Mouse (Mus musculus): ENCODE measurements around the gene Gpi1. TPM values are rescaled to one million over a fixed set of nuclear protein-coding genes. Genes with fewer than 3 reads are reported as not detected.

The Gpi1 gene
- polyA plus RNA-seq, 1 experiment from 2014 or later, result 199 TPM

DNA sequence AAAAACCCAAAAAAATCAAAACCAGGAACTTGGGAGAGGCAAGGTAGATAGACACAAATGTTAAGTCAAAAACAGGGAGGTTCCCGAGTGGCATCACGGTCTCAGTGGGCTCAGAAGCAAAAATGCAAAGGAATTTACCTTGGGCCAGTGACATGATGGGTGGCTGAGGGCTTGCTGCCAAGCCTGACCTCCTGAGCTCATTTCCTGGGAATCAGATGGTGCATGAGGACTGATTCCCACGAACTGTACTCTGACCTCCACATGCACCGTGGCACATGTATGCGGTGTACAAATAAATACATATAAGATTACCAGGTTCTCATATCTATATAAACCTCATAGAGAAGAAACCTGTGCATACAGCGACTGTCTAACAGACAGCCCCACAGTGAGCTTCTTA is 5.8 kb downstream of the Gpi1 start:
- WGBS, result 97% methylated on average over 6 of the region's 6 CpGs
- ATAC-seq, result no peak
- Histone ChIP-seq H3K9ac (ENCODE audit: low read length) (no peak overlapping the region), H3K27me3 (replicated peaks; ENCODE audit: control insufficient read depth, insufficient read depth, low read length) (no peaks in the 10 kb centered on the region), H3K9me3 (replicated peaks; ENCODE audit: control insufficient read depth, low read length) (no peaks in the 10 kb centered on the region), H3K4me1 (ENCODE audit: control insufficient read depth, insufficient read depth, low read length) (peaks cover 7% of the 10 kb centered on the region; the same call in 1 of the 2 replicates), H3K36me3 (ENCODE audit: control insufficient read depth, insufficient read depth, low read length) (peaks cover 68% of the 10 kb centered on the region), H3K4me3 (ENCODE audit: low read depth, low read length) (no peak overlapping the region), H3K4me2 (ENCODE audit: low read length) (no peak overlapping the region), H3K27ac (ENCODE audit: low read depth, low read length) (no peak overlapping the region)
- no peak for DNase-seq (ENCODE audit: low spot score)

DNA sequence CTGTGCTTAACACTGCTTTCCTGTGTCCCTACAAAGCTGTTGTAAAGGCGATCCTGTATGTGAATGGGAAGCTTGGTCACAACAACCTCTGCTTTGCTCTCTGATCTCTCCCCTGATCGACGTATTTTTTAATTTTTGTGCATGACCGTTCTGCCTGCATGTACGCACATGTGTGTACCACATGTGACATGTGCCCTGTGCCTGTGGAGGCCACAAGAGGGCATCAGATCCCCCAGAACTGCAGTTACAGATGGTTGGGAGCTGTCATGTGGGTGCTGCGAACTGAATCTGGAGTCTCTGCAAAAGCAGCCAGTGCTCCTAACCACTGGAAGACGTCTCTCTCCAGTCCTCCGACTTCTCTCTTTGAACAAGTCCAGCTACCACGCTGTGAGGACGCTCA is 7.8 kb downstream of the Gpi1 start:
- WGBS, result 93% methylated on average over 10 of the region's 10 CpGs
- H3K9ac ChIP-seq (ENCODE audit: low read length), result no peak overlapping the region

DNA sequence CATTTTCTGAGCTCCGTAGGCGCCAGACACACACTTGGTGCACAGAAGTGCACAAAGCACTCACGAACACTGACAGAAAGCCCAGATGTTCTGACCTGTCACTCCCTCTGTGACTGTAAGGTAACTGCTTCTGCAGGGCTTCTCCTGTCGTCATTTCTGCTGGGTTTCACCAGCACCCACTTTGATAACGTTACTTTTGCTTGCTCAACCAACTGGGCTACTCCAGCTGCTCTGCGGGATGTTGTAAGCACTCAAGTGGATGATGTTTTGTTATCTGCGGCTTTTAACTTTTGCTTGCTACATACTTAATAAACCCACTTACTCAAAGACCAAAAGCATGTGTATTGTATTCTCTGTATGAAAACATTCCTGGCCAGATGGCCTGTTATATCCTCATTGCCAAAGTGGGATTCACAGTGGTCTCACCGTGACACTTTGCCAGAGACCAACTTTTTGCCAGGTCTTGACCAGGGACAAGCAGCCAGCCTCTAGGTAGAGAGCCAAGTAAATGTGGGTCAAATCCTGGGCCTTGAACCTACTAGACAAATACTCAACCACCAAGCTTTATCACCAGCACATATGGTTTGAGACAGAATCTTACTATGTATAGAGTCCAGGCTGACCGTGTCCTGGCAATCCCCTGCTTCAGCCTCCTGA is 8.4 kb downstream of the Gpi1 start:
- no peak for ATAC-seq
- no peak for DNase-seq (ENCODE audit: low spot score)
- H3K36me3 ChIP-seq (ENCODE audit: control insufficient read depth, insufficient read depth, low read length), result peaks cover 84% of the 10 kb centered on the region
- no peaks in the 10 kb centered on the region for H3K4me1 ChIP-seq (ENCODE audit: control insufficient read depth, insufficient read depth, low read length)
- H3K4me3 ChIP-seq (ENCODE audit: low read depth, low read length), result no peak overlapping the region
- H3K9ac ChIP-seq (ENCODE audit: low read length), result no peak overlapping the region
- no peaks in the 10 kb centered on the region for H3K27me3 ChIP-seq (replicated peaks; ENCODE audit: control insufficient read depth, insufficient read depth, low read length)
- no peak overlapping the region for H3K4me2 ChIP-seq (ENCODE audit: low read length)
- 90% methylated on average over 9 of the region's 9 CpGs for WGBS
- no peak overlapping the region for H3K27ac ChIP-seq (ENCODE audit: low read depth, low read length)
- no peaks in the 10 kb centered on the region for H3K9me3 ChIP-seq (replicated peaks; ENCODE audit: control insufficient read depth, low read length)

More for the DNA sequence above, 7.8 kb downstream of the Gpi1 start:
- H3K27ac ChIP-seq (ENCODE audit: low read depth, low read length), result no peak overlapping the region
- DNase-seq (ENCODE audit: low spot score), result no peak
- no peaks in the 10 kb centered on the region for H3K4me1 ChIP-seq (ENCODE audit: control insufficient read depth, insufficient read depth, low read length)
- no peak overlapping the region for H3K4me3 ChIP-seq (ENCODE audit: low read depth, low read length)
- peaks cover 86% of the 10 kb centered on the region for H3K36me3 ChIP-seq (ENCODE audit: control insufficient read depth, insufficient read depth, low read length)
- H3K4me2 ChIP-seq (ENCODE audit: low read length), result no peak overlapping the region
- no peak for ATAC-seq
- H3K27me3 ChIP-seq (replicated peaks; ENCODE audit: control insufficient read depth, insufficient read depth, low read length), result no peaks in the 10 kb centered on the region
- H3K9me3 ChIP-seq (replicated peaks; ENCODE audit: control insufficient read depth, low read length), result no peaks in the 10 kb centered on the region

DNA sequence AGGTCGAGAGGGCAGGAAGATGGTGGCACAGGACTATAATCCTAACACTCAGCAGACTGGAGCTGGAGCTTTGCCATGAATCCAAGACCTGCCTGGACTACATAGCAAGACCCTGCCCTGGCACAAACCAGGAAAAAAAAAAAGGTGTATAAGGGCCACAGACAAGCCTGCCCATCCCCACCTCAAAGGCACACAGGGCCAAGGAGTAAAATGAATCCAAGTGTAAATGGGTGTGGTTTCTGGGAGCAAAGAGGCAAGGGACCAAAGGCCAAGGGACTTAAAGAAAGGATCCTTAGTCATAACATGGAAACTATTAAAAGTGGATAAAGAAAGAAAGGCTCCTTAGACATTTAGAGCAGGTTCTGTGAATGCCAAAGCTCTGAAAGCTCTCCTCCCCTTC is 11.6 kb downstream of the Gpi1 start:
- no peak overlapping the region for H3K27ac ChIP-seq (ENCODE audit: low read depth, low read length)
- H3K9ac ChIP-seq (ENCODE audit: low read length), result no peak overlapping the region
- H3K4me1 ChIP-seq (ENCODE audit: control insufficient read depth, insufficient read depth, low read length), result no peaks in the 10 kb centered on the region
- no peak overlapping the region for H3K4me2 ChIP-seq (ENCODE audit: low read length)
- no peak for ATAC-seq
- DNase-seq (ENCODE audit: low spot score), result no peak
- no peaks in the 10 kb centered on the region for H3K27me3 ChIP-seq (replicated peaks; ENCODE audit: control insufficient read depth, insufficient read depth, low read length)
- H3K9me3 ChIP-seq (replicated peaks; ENCODE audit: control insufficient read depth, low read length), result no peaks in the 10 kb centered on the region
- peaks cover 82% of the 10 kb centered on the region for H3K36me3 ChIP-seq (ENCODE audit: control insufficient read depth, insufficient read depth, low read length)
- WGBS, result 85% methylated on average over 1 of the region's 1 CpGs
- H3K4me3 ChIP-seq (ENCODE audit: low read depth, low read length), result no peak overlapping the region

DNA sequence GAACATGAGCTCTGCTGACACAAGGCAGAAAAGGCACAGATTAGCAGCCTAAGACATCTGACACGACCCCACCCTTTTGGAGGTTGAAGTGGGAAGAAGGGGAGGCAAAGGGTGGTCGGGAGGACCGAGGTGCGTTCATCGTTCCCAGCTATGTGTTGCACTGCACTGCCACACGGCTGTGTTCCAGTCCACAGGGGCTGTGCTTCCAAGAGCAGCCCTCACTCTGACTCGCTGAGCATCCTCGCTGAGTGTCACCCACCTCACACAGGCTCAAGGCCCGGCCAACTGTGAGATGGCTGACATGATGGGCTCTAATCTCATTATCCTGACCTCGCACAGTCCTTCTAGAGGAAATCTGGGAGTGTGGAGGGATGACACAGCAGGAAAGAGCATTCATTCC is 13.7 kb downstream of the Gpi1 start:
- WGBS, result 90% methylated on average over 10 of the region's 10 CpGs
- ATAC-seq, result no peak
- Histone ChIP-seq H3K36me3 (ENCODE audit: control insufficient read depth, insufficient read depth, low read length) (peaks cover 85% of the 10 kb centered on the region), H3K27ac (ENCODE audit: low read depth, low read length) (no peak overlapping the region), H3K4me2 (ENCODE audit: low read length) (no peak overlapping the region), H3K4me3 (ENCODE audit: low read depth, low read length) (no peak overlapping the region), H3K9ac (ENCODE audit: low read length) (no peak overlapping the region), H3K27me3 (replicated peaks; ENCODE audit: control insufficient read depth, insufficient read depth, low read length) (no peaks in the 10 kb centered on the region), H3K4me1 (ENCODE audit: control insufficient read depth, insufficient read depth, low read length) (no peaks in the 10 kb centered on the region), H3K9me3 (replicated peaks; ENCODE audit: control insufficient read depth, low read length) (no peaks in the 10 kb centered on the region)
- DNase-seq (ENCODE audit: low spot score), result no peak

DNA sequence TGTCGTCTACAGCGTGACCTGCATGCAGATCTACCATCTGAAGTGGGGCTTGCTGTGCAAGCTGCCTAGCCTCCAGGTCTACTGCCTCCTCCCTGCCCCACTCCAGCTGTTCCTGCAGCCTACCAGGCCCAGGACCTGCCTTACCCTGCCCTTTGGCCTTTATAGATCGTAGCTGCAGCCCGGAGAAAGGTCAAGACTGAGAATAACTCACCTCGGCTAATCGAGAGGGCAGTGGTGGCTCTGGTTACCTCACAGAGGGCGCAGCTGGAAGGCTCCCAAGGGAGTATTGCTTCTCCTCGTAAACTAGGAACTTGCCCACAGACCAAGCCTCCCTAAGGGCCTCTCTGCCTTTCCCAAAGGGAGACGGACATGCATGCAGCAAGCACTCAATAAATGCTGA is 14.7 kb downstream of the Gpi1 start:
- Histone ChIP-seq H3K36me3 (ENCODE audit: control insufficient read depth, insufficient read depth, low read length) (peaks cover 90% of the 10 kb centered on the region), H3K4me2 (ENCODE audit: low read length) (no peak overlapping the region), H3K9ac (ENCODE audit: low read length) (no peak overlapping the region), H3K9me3 (replicated peaks; ENCODE audit: control insufficient read depth, low read length) (no peaks in the 10 kb centered on the region), H3K4me1 (ENCODE audit: control insufficient read depth, insufficient read depth, low read length) (no peaks in the 10 kb centered on the region), H3K27ac (ENCODE audit: low read depth, low read length) (no peak overlapping the region), H3K4me3 (ENCODE audit: low read depth, low read length) (no peak overlapping the region), H3K27me3 (replicated peaks; ENCODE audit: control insufficient read depth, insufficient read depth, low read length) (no peaks in the 10 kb centered on the region)
- DNase-seq (ENCODE audit: low spot score) (no peak), ATAC-seq (no peak)
- 93% methylated on average over 9 of the region's 9 CpGs for WGBS

DNA sequence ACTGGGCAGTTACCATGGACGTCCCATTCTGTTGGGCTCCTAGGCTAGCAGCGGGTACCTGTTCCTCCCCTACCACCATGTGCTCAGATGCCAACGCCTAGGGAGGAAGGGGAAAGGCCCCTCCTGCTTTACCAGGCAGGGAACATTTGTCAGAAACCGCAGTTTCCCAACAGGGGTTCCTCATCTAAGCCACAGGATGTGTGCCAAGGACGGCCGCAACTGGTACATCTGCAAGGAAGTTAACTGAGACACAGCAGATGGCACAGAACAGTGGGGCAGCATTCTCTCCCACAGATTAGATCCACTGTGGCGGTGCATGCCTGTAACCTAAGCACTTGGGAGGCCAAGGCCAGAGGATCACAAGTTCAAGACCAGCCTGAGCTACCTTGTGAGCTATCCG is 15.5 kb downstream of the Gpi1 start:
- H3K36me3 ChIP-seq (ENCODE audit: control insufficient read depth, insufficient read depth, low read length), result peaks cover 90% of the 10 kb centered on the region
- ATAC-seq (no peak), DNase-seq (ENCODE audit: low spot score) (no peak)
- no peaks in the 10 kb centered on the region for H3K4me1 ChIP-seq (ENCODE audit: control insufficient read depth, insufficient read depth, low read length)
- H3K4me2 ChIP-seq (ENCODE audit: low read length), result no peak overlapping the region
- H3K27ac ChIP-seq (ENCODE audit: low read depth, low read length), result no peak overlapping the region
- no peak overlapping the region for H3K4me3 ChIP-seq (ENCODE audit: low read depth, low read length)
- no peaks in the 10 kb centered on the region for H3K27me3 ChIP-seq (replicated peaks; ENCODE audit: control insufficient read depth, insufficient read depth, low read length)
- no peak overlapping the region for H3K9ac ChIP-seq (ENCODE audit: low read length)
- WGBS, result 89% methylated on average over 8 of the region's 8 CpGs
- no peaks in the 10 kb centered on the region for H3K9me3 ChIP-seq (replicated peaks; ENCODE audit: control insufficient read depth, low read length)

DNA sequence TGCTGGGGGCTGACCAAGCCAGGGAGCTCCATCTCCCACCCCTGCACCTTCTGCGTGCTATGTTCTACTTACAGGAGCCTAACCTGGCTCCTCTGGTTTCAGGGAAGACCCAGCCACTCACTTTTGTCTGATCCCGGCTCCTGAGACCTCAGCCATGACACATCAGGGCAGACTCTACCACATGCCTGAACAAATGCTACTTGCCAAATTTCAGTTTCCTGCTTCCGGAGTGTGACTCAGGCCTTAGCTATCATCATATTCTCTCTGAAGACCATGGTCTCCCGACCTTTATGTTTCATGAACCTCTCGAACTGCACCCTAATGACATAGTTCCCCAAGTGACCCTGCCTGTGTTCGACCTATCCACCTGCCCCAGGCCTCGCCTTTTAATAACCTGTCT is 16.9 kb downstream of the Gpi1 start:
- H3K9me3 ChIP-seq (replicated peaks; ENCODE audit: control insufficient read depth, low read length), result no peaks in the 10 kb centered on the region
- H3K9ac ChIP-seq (ENCODE audit: low read length), result no peak overlapping the region
- 92% methylated on average over 7 of the region's 7 CpGs for WGBS
- no peak for ATAC-seq
- H3K4me3 ChIP-seq (ENCODE audit: low read depth, low read length), result no peak overlapping the region
- H3K27me3 ChIP-seq (replicated peaks; ENCODE audit: control insufficient read depth, insufficient read depth, low read length), result no peaks in the 10 kb centered on the region
- no peak for DNase-seq (ENCODE audit: low spot score)
- H3K27ac ChIP-seq (ENCODE audit: low read depth, low read length), result no peak overlapping the region
- no peak overlapping the region for H3K4me2 ChIP-seq (ENCODE audit: low read length)
- no peaks in the 10 kb centered on the region for H3K4me1 ChIP-seq (ENCODE audit: control insufficient read depth, insufficient read depth, low read length)
- peaks cover 90% of the 10 kb centered on the region for H3K36me3 ChIP-seq (ENCODE audit: control insufficient read depth, insufficient read depth, low read length)

DNA sequence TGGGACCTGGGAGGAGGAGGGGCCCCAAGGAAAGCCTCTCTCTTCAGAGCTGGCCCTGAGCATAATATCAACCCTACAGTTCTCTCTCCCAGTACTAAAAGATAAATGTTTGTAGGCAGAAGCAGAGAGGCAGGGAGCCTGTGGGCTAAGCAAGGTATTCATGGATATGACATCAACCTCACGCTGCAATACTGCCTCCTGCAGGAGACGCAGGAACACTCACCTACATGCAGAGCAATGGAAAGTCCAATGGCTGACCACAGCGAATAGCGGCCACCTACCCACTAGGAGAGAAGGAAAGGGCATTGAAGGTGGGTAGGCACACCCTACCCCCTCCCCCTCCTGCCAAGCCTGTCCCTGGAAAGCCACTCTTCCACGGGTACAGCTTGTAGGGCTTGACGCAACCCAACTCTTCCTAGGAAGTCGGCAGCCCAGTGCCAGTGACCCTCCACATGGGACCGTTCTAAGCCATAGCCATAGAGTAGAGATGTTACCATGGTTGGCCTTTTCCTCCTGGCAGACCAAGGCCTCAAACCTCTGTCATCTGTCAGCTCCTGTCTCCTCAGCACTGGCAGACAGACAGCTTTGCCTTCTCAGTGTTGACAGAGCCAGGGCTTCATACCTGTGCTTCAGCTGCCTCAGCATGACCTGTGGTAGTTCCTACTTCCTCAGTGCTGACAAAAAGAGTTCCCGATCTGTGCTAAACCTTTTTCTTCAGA is 21.9 kb downstream of the Gpi1 start:
- no peaks in the 10 kb centered on the region for H3K4me1 ChIP-seq (ENCODE audit: control insufficient read depth, insufficient read depth, low read length)
- H3K9ac ChIP-seq (ENCODE audit: low read length), result no peak overlapping the region
- 89% methylated on average over 9 of the region's 9 CpGs for WGBS
- peaks cover 99% of the 10 kb centered on the region for H3K36me3 ChIP-seq (ENCODE audit: control insufficient read depth, insufficient read depth, low read length)
- H3K9me3 ChIP-seq (replicated peaks; ENCODE audit: control insufficient read depth, low read length), result no peaks in the 10 kb centered on the region
- DNase-seq (ENCODE audit: low spot score) (no peak), ATAC-seq (no peak)
- H3K4me2 ChIP-seq (ENCODE audit: low read length), result no peak overlapping the region
- no peaks in the 10 kb centered on the region for H3K27me3 ChIP-seq (replicated peaks; ENCODE audit: control insufficient read depth, insufficient read depth, low read length)
- no peak overlapping the region for H3K4me3 ChIP-seq (ENCODE audit: low read depth, low read length)
- H3K27ac ChIP-seq (ENCODE audit: low read depth, low read length), result no peak overlapping the region

Data from forebrain, embryonic 14.5 days (tissue).